Mouse (Mus musculus) megakaryocyte, embryonic 14.5 days (primary cell): ENCODE results near the gene Sbk3. TPM values are rescaled to one million over a fixed set of nuclear protein-coding genes. Genes with fewer than 3 reads are reported as not detected.
A peak's percentile ranks its signal among the peaks of the same experiment; 100 is the strongest.

Experiments
- H3K27me3 ChIP-seq: replicated peaks from 2 replicates; pipeline ENCODE3; 2012; ENCODE audit warnings: inconsistent platforms
- H3K36me3 ChIP-seq: replicated peaks from 2 replicates; pipeline ENCODE3; 2012; ENCODE audit warnings: low read length, inconsistent platforms, mixed read lengths
- H3K4me1 ChIP-seq: 2 replicates; pipeline ENCODE4 v1.6.1; 2012; ENCODE audit warnings: inconsistent platforms
- H3K4me3 ChIP-seq: replicated peaks from 2 replicates; pipeline ENCODE3; 2012; ENCODE audit warnings: moderate library complexity, mild to moderate bottlenecking, inconsistent platforms
- H3K9me3 ChIP-seq: 2 replicates; pipeline ENCODE4 v1.6.1; 2012; ENCODE audit warnings: inconsistent platforms
- FLI1 ChIP-seq: IDR thresholded peaks from 2 replicates; pipeline ENCODE4 v1.6.1; 2012; ENCODE audit warnings: low read length, inconsistent platforms, mixed read lengths
- GATA1 ChIP-seq: IDR thresholded peaks from 3 replicates; pipeline ENCODE4 v1.6.1; 2012; ENCODE audit warnings: mixed read lengths, low read length, inconsistent platforms, borderline replicate concordance
- polyA plus RNA-seq: library from polyadenylated mRNA; stranded (reverse); fragments of >175 nt; gene quantifications from 2 replicates; pipeline ENCODE4 v1.2.3, GENCODE M21; 2012; ENCODE audit warnings: low replicate concordance; ENCODE audit not compliant: insufficient read depth

The Sbk3 gene
- polyA plus RNA-seq, 1 experiment = 0.06 TPM

DNA sequence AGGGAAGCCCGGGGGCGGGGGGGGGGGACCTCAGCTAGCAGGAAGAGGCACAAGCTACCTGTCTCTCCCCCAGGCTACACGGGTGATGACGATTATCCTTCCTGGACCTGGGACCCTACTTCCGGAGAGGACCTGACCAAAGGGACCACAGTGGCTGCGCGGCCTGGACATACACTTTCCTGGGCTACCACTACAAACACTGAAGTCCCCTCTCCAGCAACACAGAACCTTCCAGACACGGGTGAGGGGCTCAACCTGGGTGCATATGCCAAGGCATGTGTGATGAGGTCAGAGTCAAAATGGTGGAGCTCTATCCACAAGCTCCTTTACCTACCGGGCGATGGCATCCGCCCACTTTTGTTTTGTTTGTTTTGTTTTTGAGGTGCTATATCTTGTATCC, 33.6 kb downstream of the Sbk3 start:
- H3K4me3 ChIP-seq = no peak overlapping the region
- H3K9me3 ChIP-seq = peaks cover 8% of the 10 kb centered on the region
- H3K36me3 ChIP-seq = no peaks in the 10 kb centered on the region
- peaks cover 24% of the 10 kb centered on the region for H3K27me3 ChIP-seq
- no peak for TF ChIP-seq GATA1
- no peak for TF ChIP-seq FLI1
- peaks cover 20% of the 10 kb centered on the region for H3K4me1 ChIP-seq

DNA sequence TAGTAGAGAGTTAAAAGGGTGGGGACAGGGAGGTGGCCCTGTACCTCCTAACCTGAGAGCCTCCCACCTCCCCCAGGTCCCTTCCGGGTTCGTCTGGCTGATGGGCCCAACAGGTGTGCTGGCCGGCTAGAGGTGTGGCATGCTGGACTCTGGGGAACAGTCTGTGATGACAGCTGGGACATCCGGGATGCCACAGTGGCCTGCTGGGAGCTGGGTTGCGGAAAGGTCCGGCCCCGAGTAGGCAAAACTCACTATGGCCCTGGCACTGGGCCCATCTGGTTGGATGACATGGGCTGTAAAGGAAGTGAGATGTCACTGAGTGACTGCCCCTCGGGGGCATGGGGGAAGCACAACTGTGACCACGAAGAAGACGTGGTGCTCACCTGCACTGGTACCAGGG, 34.1 kb downstream of the Sbk3 start:
- no peak for TF ChIP-seq FLI1
- no peak for TF ChIP-seq GATA1
- peaks cover 24% of the 10 kb centered on the region for H3K27me3 ChIP-seq
- H3K9me3 ChIP-seq = peaks cover 8% of the 10 kb centered on the region
- peaks cover 20% of the 10 kb centered on the region for H3K4me1 ChIP-seq
- H3K4me3 ChIP-seq = no peak overlapping the region
- no peaks in the 10 kb centered on the region for H3K36me3 ChIP-seq

DNA sequence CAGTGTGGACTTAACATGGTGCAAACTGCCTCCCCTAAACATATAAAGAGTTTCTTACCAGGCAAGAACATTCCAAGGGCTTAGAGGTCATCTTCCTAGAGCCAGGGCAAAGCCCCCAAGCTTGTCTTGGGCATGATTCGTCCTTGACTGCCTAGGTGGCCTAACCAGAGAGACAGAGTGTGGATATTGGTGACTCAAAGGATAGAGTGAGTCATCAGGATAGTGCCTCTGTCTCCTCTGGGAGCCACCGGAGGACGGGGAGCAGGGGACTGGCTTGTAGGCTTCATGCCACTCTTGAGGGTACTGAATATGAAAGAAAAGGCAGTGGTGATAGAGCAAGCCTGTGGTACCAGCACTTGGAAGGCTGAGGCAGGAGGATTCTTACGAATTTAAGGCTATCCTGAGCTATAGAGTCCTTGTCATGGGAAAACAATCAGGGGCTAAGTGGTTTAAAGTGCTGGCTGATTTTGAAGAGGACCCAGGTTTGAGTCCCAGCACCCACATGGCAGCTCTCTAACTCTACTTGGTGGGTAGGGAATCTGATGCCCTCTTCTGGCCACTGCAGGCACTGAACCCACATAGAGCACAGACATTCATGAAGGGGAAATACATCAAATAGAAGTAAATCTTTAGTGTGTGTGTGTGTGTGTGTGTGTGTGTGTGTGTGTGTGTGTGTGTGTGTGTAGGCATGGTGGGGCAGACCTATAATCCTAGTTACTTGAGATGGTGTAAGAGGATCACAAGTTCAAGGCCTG, 36.6 kb downstream of the Sbk3 start:
- TF ChIP-seq GATA1 (no peak), FLI1 (no peak)
- Histone ChIP-seq H3K4me1 (peaks cover 20% of the 10 kb centered on the region), H3K4me3 (no peak overlapping the region), H3K36me3 (no peaks in the 10 kb centered on the region), H3K9me3 (peaks cover 8% of the 10 kb centered on the region), H3K27me3 (peaks cover 28% of the 10 kb centered on the region)

DNA sequence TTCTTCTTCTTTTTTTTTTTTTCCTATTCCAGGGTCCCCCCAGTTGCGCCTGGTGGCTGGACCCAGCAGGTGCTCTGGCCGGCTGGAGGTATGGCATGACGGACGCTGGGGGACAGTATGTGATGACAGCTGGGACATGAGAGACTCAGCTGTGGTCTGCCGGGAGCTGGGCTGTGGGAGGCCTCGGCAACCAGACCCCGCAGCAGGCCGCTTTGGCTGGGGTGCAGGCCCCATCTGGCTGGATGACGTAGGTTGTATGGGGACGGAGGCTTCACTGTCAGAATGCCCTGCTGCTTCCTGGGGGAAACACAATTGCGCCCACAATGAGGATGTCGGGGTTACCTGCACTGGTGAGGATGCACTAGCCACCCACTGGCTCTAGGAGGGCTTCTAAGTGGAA, 37.9 kb downstream of the Sbk3 start:
- no peaks in the 10 kb centered on the region for H3K36me3 ChIP-seq
- peaks cover 17% of the 10 kb centered on the region; the same call in 1 of the 2 replicates for H3K4me1 ChIP-seq
- no peak overlapping the region for H3K4me3 ChIP-seq
- peaks cover 8% of the 10 kb centered on the region for H3K9me3 ChIP-seq
- TF ChIP-seq GATA1 (no peak), FLI1 (no peak)
- H3K27me3 ChIP-seq = peaks cover 37% of the 10 kb centered on the region

DNA sequence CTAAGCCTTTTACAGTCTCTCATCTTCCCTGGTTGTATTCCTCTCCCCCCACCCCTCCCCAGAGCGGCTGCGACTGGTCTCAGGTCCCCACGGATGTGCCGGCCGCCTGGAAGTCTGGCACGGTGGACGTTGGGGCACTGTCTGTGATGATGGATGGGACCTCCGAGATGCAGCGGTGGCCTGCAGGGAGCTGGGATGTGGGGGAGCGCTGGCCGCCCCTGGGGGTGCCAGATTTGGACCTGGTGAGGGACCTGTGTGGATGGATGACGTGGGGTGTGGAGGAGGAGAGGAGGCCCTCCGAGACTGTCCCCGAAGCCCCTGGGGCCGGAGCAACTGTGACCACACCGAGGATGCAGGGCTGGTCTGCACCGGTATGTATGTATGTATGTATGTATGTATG, 42.6 kb downstream of the Sbk3 start:
- H3K4me1 ChIP-seq = peaks cover 39% of the 10 kb centered on the region
- H3K4me3 ChIP-seq = no peak overlapping the region
- H3K9me3 ChIP-seq = no peaks in the 10 kb centered on the region
- TF ChIP-seq FLI1 = no peak
- no peak for TF ChIP-seq GATA1
- no peaks in the 10 kb centered on the region for H3K36me3 ChIP-seq
- peaks cover 70% of the 10 kb centered on the region for H3K27me3 ChIP-seq

DNA sequence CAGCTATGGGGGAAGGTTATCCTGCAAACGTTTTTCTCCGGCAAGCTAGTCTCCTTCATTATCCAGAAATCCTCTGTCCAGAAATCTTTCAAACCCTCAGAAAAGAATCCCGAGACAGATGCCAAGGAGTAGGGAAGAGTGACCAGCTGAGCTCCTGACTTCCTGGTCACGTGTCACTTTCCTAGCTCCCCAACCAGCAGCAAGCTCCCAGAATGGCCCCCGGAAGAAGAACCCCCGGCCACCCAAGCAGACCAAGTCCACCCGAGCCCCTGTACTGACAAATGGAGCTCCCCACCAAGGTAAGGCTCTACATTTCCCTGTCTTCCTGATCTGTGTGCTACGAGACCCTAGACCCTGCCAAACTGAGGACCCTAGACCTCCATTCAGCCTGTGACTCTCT, 43.3 kb downstream of the Sbk3 start:
- peaks cover 73% of the 10 kb centered on the region for H3K27me3 ChIP-seq
- H3K9me3 ChIP-seq = no peaks in the 10 kb centered on the region
- no peaks in the 10 kb centered on the region for H3K36me3 ChIP-seq
- TF ChIP-seq FLI1 (no peak), GATA1 (no peak)
- H3K4me1 ChIP-seq = peaks cover 45% of the 10 kb centered on the region
- H3K4me3 ChIP-seq = no peak overlapping the region

DNA sequence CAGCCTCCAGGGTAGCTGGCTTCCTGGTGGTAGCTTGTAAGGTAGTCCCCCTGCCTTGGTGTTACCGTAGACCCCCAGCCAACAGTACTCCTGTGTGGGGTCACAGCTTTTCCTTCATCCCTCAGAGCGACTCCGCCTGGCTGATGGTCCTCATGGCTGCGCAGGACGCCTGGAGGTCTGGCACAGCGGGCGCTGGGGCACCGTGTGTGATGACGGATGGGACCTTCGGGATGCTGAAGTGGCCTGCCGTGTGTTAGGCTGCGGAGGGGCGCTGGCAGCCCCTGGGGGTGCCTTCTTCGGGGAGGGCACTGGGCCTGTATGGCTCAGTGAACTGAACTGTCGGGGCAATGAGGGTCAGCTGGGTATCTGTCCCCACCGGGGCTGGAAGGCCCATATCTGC, 44.1 kb downstream of the Sbk3 start:
- Histone ChIP-seq H3K4me1 (peaks cover 52% of the 10 kb centered on the region), H3K27me3 (peaks cover 74% of the 10 kb centered on the region), H3K36me3 (no peaks in the 10 kb centered on the region), H3K9me3 (no peaks in the 10 kb centered on the region), H3K4me3 (no peak overlapping the region)
- TF ChIP-seq FLI1 (no peak), GATA1 (no peak)

DNA sequence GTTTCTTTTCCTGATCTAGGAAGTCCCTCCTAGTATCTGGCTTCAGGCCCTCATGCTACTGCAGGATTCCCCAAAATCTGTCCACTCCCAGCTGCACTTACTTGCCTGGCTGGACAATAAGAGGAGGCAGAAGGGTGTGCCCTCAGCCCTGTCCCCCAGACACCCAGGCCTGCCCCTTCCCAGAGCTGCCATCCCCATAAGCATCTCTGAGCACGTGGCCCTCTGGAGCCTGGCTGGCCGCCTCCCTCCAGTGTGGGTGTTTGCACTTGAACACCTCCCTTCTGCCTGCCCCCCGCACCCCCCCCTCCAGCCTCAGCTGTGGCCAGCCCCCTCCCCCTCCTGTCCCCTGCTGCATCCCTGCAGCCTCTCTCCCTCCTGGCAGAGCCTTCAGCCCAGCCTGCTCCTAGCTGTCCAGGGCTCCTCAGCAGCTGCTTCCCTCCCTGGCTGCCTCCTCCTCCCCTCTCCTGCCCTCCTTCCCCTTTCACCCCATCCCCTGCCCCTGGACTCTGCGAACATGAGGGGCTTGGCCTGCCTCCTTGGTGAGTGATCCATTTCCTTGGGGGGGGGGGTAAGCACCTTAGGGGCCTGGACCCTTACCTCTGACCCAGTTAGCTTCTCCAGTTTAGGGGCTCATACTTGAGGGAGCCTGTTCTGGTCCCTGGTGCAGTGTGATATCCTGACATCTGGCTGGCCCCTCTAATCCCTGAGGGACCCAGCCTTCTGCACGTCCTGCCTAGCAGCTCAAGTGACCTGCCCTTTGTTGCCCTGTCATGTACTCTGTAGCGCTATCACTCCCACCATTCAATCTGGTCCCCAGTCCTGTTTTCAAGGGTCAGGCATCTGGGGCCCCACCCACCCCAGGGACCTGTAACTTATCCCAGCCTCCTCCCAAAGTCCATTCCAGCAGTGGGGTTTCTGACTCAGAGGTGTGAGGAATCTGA, 45.3 kb downstream of the Sbk3 start, which contains the start of gene Ssc5d:
Ssc5d (plus strand) TSS at position 345 of the 941 bp plus-strand sequence.
- peaks cover 68% of the 10 kb centered on the region for H3K27me3 ChIP-seq
- no peaks in the 10 kb centered on the region for H3K9me3 ChIP-seq
- peak within 1 kb of the TSS; percentile 42 for H3K4me3 ChIP-seq
- TF ChIP-seq GATA1 = no peak
- TF ChIP-seq FLI1 = no peak
- peaks cover 9% of the 10 kb centered on the region for H3K36me3 ChIP-seq
- peaks cover 63% of the 10 kb centered on the region for H3K4me1 ChIP-seq

DNA sequence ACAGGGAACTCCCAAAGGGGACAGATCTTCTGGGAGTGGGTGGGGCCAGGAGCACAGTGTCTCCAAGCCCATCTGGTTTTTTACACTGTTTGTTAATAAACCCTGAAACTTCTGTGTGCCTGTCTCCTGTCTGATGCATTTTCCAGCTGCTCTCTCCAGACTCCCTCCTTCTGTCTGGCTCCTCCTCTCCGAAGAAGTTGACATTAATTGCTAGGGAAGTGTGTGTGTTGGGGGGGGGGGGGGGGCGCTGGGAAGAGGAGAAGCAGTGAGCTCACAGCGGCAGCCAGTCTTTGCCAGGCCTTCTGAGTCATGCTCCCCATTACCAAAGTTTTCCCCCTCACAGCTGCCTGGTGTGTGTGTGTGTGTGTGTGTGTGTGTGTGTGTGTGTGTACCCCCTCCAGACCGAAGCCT, 46.1 kb downstream of the Sbk3 start:
- Histone ChIP-seq H3K9me3 (peaks cover 5% of the 10 kb centered on the region; the same call in 1 of the 2 replicates), H3K36me3 (peaks cover 18% of the 10 kb centered on the region), H3K4me1 (peaks cover 70% of the 10 kb centered on the region), H3K4me3 (no peak overlapping the region), H3K27me3 (peaks cover 67% of the 10 kb centered on the region)
- TF ChIP-seq FLI1 (no peak), GATA1 (no peak)

DNA sequence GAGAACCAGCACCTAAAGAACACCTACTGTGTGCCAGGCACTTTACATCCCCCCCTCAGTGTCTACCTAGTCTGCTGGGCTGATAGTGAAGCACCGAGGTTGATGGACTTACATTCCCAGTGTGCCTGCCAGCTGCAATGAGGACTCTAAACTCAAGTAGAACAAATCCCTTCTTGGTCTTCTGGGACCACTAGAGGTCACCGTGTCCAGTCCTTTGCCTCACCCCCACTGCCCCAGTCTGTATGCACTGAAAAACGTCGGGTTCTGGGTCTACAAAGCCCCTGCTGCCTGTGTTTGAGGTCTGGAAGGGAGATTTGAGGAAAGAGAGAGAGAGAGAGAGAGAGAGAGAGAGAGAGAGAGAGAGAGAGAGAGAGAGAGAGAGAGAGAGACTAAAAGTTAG, 46.5 kb downstream of the Sbk3 start:
- peaks cover 5% of the 10 kb centered on the region; the same call in 1 of the 2 replicates for H3K9me3 ChIP-seq
- peaks cover 69% of the 10 kb centered on the region for H3K4me1 ChIP-seq
- H3K36me3 ChIP-seq = peaks cover 22% of the 10 kb centered on the region
- peak overlapping the region; percentile 86 for H3K4me3 ChIP-seq
- peaks cover 64% of the 10 kb centered on the region for H3K27me3 ChIP-seq
- TF ChIP-seq FLI1 (no peak), GATA1 (no peak)
